Mouse (Mus musculus): ENCODE data around the gene Rora. TPM values are rescaled to one million over a fixed set of nuclear protein-coding genes. Genes with fewer than 3 reads are reported as not detected.

Rora gene
- polyA plus RNA-seq, 1 experiment from 2014 or later: 6.5 TPM

- Histone ChIP-seq H3K4me2 (no peak overlapping the region), H3K9ac (ENCODE audit: low read depth, low read length) (no peak overlapping the region), H3K4me3 (ENCODE audit: low read depth, low read length) (no peak overlapping the region), H3K9me3 (replicated peaks; ENCODE audit: control insufficient read depth, low read length) (no peaks in the 10 kb centered on the region), H3K27ac (ENCODE audit: low read depth, low read length) (no peak overlapping the region), H3K4me1 (ENCODE audit: control insufficient read depth, insufficient read depth, low read length) (no peaks in the 10 kb centered on the region), H3K27me3 (ENCODE audit: control insufficient read depth, insufficient read depth, low read length) (no peaks in the 10 kb centered on the region), H3K36me3 (ENCODE audit: control insufficient read depth, insufficient read depth, low read length) (no peaks in the 10 kb centered on the region)
- 46% methylated on average over 4 of the region's 4 CpGs for WGBS (ENCODE audit: insufficient replicate concordance)
- ATAC-seq (replicated peaks; ENCODE audit: insufficient number of reproducible peaks, low FRiP score, low TSS enrichment): no peak
Observed at GRCm38 (mm10) chr9:68976851-68977250, 323.3 kb downstream of the Rora start.

- Histone ChIP-seq H3K27ac (ENCODE audit: low read depth, low read length) (no peak overlapping the region), H3K4me3 (ENCODE audit: low read depth, low read length) (no peak overlapping the region), H3K4me2 (no peak overlapping the region), H3K9ac (ENCODE audit: low read depth, low read length) (no peak overlapping the region), H3K4me1 (ENCODE audit: control insufficient read depth, insufficient read depth, low read length) (no peaks in the 10 kb centered on the region), H3K27me3 (ENCODE audit: control insufficient read depth, insufficient read depth, low read length) (no peaks in the 10 kb centered on the region), H3K36me3 (ENCODE audit: control insufficient read depth, insufficient read depth, low read length) (no peaks in the 10 kb centered on the region), H3K9me3 (replicated peaks; ENCODE audit: control insufficient read depth, low read length) (no peaks in the 10 kb centered on the region)
- 75% methylated on average over 4 of the region's 4 CpGs for WGBS (ENCODE audit: insufficient replicate concordance)
- ATAC-seq (replicated peaks; ENCODE audit: insufficient number of reproducible peaks, low FRiP score, low TSS enrichment): no peak
Observed at GRCm38 (mm10) chr9:68978656-68979055, 325.1 kb downstream of the Rora start.

GRCm38 (mm10) chr9:68980041-68980440, 326.5 kb downstream of the Rora start:
- H3K9ac ChIP-seq (ENCODE audit: low read depth, low read length): no peak overlapping the region
- H3K4me2 ChIP-seq: no peak overlapping the region
- H3K4me3 ChIP-seq (ENCODE audit: low read depth, low read length): no peak overlapping the region
- no peaks in the 10 kb centered on the region for H3K36me3 ChIP-seq (ENCODE audit: control insufficient read depth, insufficient read depth, low read length)
- H3K9me3 ChIP-seq (replicated peaks; ENCODE audit: control insufficient read depth, low read length): no peaks in the 10 kb centered on the region
- WGBS (ENCODE audit: insufficient replicate concordance): 71% methylated on average over 4 of the region's 4 CpGs
- H3K27me3 ChIP-seq (ENCODE audit: control insufficient read depth, insufficient read depth, low read length): no peaks in the 10 kb centered on the region
- no peak for ATAC-seq (replicated peaks; ENCODE audit: insufficient number of reproducible peaks, low FRiP score, low TSS enrichment)
- no peaks in the 10 kb centered on the region for H3K4me1 ChIP-seq (ENCODE audit: control insufficient read depth, insufficient read depth, low read length)
- H3K27ac ChIP-seq (ENCODE audit: low read depth, low read length): no peak overlapping the region

GRCm38 (mm10) chr9:68985046-68985445, 331.5 kb downstream of the Rora start:
- Histone ChIP-seq H3K4me1 (ENCODE audit: control insufficient read depth, insufficient read depth, low read length) (no peaks in the 10 kb centered on the region; the same call in 1 of the 2 replicates), H3K27ac (ENCODE audit: low read depth, low read length) (no peak overlapping the region), H3K9me3 (replicated peaks; ENCODE audit: control insufficient read depth, low read length) (no peaks in the 10 kb centered on the region), H3K4me2 (no peak overlapping the region), H3K36me3 (ENCODE audit: control insufficient read depth, insufficient read depth, low read length) (no peaks in the 10 kb centered on the region), H3K4me3 (ENCODE audit: low read depth, low read length) (no peak overlapping the region), H3K9ac (ENCODE audit: low read depth, low read length) (no peak overlapping the region), H3K27me3 (ENCODE audit: control insufficient read depth, insufficient read depth, low read length) (no peaks in the 10 kb centered on the region)
- no peak for ATAC-seq (replicated peaks; ENCODE audit: insufficient number of reproducible peaks, low FRiP score, low TSS enrichment)
- 80% methylated on average over 6 of the region's 6 CpGs for WGBS (ENCODE audit: insufficient replicate concordance)

- no peaks in the 10 kb centered on the region; the same call in 1 of the 2 replicates for H3K4me1 ChIP-seq (ENCODE audit: control insufficient read depth, insufficient read depth, low read length)
- no peaks in the 10 kb centered on the region for H3K9me3 ChIP-seq (replicated peaks; ENCODE audit: control insufficient read depth, low read length)
- no peak overlapping the region for H3K4me2 ChIP-seq
- no peak for ATAC-seq (replicated peaks; ENCODE audit: insufficient number of reproducible peaks, low FRiP score, low TSS enrichment)
- 72% methylated on average over 3 of the region's 3 CpGs for WGBS (ENCODE audit: insufficient replicate concordance)
- H3K36me3 ChIP-seq (ENCODE audit: control insufficient read depth, insufficient read depth, low read length): no peaks in the 10 kb centered on the region
- no peak overlapping the region for H3K4me3 ChIP-seq (ENCODE audit: low read depth, low read length)
- no peak overlapping the region for H3K9ac ChIP-seq (ENCODE audit: low read depth, low read length)
- H3K27ac ChIP-seq (ENCODE audit: low read depth, low read length): no peak overlapping the region
- H3K27me3 ChIP-seq (ENCODE audit: control insufficient read depth, insufficient read depth, low read length): no peaks in the 10 kb centered on the region
Observed at GRCm38 (mm10) chr9:68985796-68986195, 332.2 kb downstream of the Rora start.

- Histone ChIP-seq H3K36me3 (ENCODE audit: control insufficient read depth, insufficient read depth, low read length) (no peaks in the 10 kb centered on the region), H3K4me1 (ENCODE audit: control insufficient read depth, insufficient read depth, low read length) (no peaks in the 10 kb centered on the region; the same call in 1 of the 2 replicates), H3K4me3 (ENCODE audit: low read depth, low read length) (no peak overlapping the region), H3K9ac (ENCODE audit: low read depth, low read length) (no peak overlapping the region), H3K27me3 (ENCODE audit: control insufficient read depth, insufficient read depth, low read length) (no peaks in the 10 kb centered on the region), H3K9me3 (replicated peaks; ENCODE audit: control insufficient read depth, low read length) (no peaks in the 10 kb centered on the region), H3K27ac (ENCODE audit: low read depth, low read length) (no peak overlapping the region), H3K4me2 (no peak overlapping the region)
- 81% methylated on average over 6 of the region's 6 CpGs for WGBS (ENCODE audit: insufficient replicate concordance)
- ATAC-seq (replicated peaks; ENCODE audit: insufficient number of reproducible peaks, low FRiP score, low TSS enrichment): no peak
Observed at GRCm38 (mm10) chr9:68987290-68988042, 333.9 kb downstream of the Rora start.

GRCm38 (mm10) chr9:68988162-68988911, 334.8 kb downstream of the Rora start:
- Histone ChIP-seq H3K9me3 (replicated peaks; ENCODE audit: control insufficient read depth, low read length) (no peaks in the 10 kb centered on the region), H3K27me3 (ENCODE audit: control insufficient read depth, insufficient read depth, low read length) (no peaks in the 10 kb centered on the region), H3K4me2 (no peak overlapping the region), H3K36me3 (ENCODE audit: control insufficient read depth, insufficient read depth, low read length) (no peaks in the 10 kb centered on the region), H3K9ac (ENCODE audit: low read depth, low read length) (no peak overlapping the region), H3K4me3 (ENCODE audit: low read depth, low read length) (no peak overlapping the region), H3K4me1 (ENCODE audit: control insufficient read depth, insufficient read depth, low read length) (no peaks in the 10 kb centered on the region; the same call in 1 of the 2 replicates), H3K27ac (ENCODE audit: low read depth, low read length) (no peak overlapping the region)
- ATAC-seq (replicated peaks; ENCODE audit: insufficient number of reproducible peaks, low FRiP score, low TSS enrichment): no peak
- 60% methylated on average over 13 of the region's 13 CpGs for WGBS (ENCODE audit: insufficient replicate concordance)

- no peak overlapping the region for H3K4me3 ChIP-seq (ENCODE audit: low read depth, low read length)
- WGBS (ENCODE audit: insufficient replicate concordance): 69% methylated on average over 7 of the region's 7 CpGs
- H3K4me2 ChIP-seq: no peak overlapping the region
- no peaks in the 10 kb centered on the region for H3K36me3 ChIP-seq (ENCODE audit: control insufficient read depth, insufficient read depth, low read length)
- no peak overlapping the region for H3K27ac ChIP-seq (ENCODE audit: low read depth, low read length)
- ATAC-seq (replicated peaks; ENCODE audit: insufficient number of reproducible peaks, low FRiP score, low TSS enrichment): no peak
- H3K27me3 ChIP-seq (ENCODE audit: control insufficient read depth, insufficient read depth, low read length): no peaks in the 10 kb centered on the region
- no peak overlapping the region for H3K9ac ChIP-seq (ENCODE audit: low read depth, low read length)
- no peaks in the 10 kb centered on the region; the same call in 1 of the 2 replicates for H3K4me1 ChIP-seq (ENCODE audit: control insufficient read depth, insufficient read depth, low read length)
- H3K9me3 ChIP-seq (replicated peaks; ENCODE audit: control insufficient read depth, low read length): no peaks in the 10 kb centered on the region
Observed at GRCm38 (mm10) chr9:68989885-68990449, 336.4 kb downstream of the Rora start.
